Mouse (Mus musculus): Measurements from ENCODE around the gene Ppp1r27.

GRCm38 (mm10) chr11:120597240-120598235, 46.6 kb upstream of the Ppp1r27 start:
- TF ChIP-seq CTCF (IDR thresholded peaks at IDR 0.05; ENCODE audit: insufficient read depth, low read length): no peak
- TF ChIP-seq POLR2A (IDR thresholded peaks at IDR 0.05; ENCODE audit: borderline replicate concordance, extremely low read depth, low read depth, low read length): no peak

All from lung, adult 2 months (tissue).